Mouse (Mus musculus): Measurements from ENCODE around the gene Rhoj.

DNA sequence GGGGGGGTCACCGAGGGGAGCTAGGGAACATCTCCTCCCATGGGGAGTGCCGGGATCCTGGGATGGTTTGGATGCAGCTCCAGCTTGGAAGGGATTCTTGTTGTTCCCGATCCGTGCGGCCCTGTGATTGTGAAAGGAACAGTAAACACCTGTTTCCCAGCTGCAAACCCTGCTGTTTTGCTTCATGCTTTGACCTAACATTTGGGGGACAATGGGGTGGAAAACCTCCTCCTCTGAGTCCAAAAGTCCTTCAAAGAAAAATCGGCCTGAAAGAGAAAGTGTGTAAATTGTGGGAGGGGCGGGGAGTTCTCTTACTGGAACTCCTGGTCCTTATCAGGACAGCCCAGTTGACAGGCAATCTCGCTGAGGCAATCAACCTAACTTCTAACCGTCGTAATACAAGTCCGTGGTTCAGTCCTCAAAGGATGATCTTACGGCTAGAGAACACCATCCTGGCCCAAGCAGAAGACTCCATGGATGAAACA, 12.4 kb downstream of the Rhoj start:
- TF ChIP-seq CEBPB (IDR thresholded peaks at IDR 0.05; ENCODE audit: low read depth) (no peak), MYOG (IDR thresholded peaks at IDR 0.05; ENCODE audit: control insufficient read depth, extremely low read depth, insufficient read length) (no peak), MAX (IDR thresholded peaks at IDR 0.05) (no peak), CTCF (IDR thresholded peaks at IDR 0.05; ENCODE audit: control insufficient read depth, insufficient read depth, insufficient read length) (no peak), USF1 (IDR thresholded peaks at IDR 0.05; ENCODE audit: low read depth) (no peak)
